Mouse (Mus musculus): ENCODE results near the gene Irgq.

GRCm38 (mm10) chr7:24519130-24519529 lies 11.4 kb upstream of the Irgq start:
- TF ChIP-seq HCFC1 (IDR thresholded peaks at IDR 0.05; ENCODE audit: low read depth, low read length) (no peak), ETS1 (conservative IDR thresholded peaks at IDR 0.05; ENCODE audit: low read depth, low read length) (no peak), SMC3 (IDR thresholded peaks at IDR 0.05; ENCODE audit: low read depth, low read length) (no peak), CTCF (conservative IDR thresholded peaks at IDR 0.05 in 1 of 2, IDR thresholded peaks at IDR 0.05 in 1 of 2; ENCODE audit: low read depth in 2 of 2, low read length in 2 of 2) (no peak), POLR2AphosphoS2 (IDR thresholded peaks at IDR 0.05; ENCODE audit: low read depth, low read length) (no peak), UBTF (IDR thresholded peaks at IDR 0.05; ENCODE audit: low read depth, low read length) (no peak), ZNF384 (IDR thresholded peaks at IDR 0.05; ENCODE audit: low read depth, low read length) (no peak), POLR2A (IDR thresholded peaks at IDR 0.05; ENCODE audit: low read depth, low read length) (no peak)

Data from CH12.LX (cell line).